Mouse (Mus musculus): ENCODE data around the gene Cyp2ab1. TPM values are rescaled to one million over a fixed set of nuclear protein-coding genes. Genes with fewer than 3 reads are reported as not detected.

Cyp2ab1 gene
- 1 to 10 TPM; 4.7 to 5.0 TPM for total RNA-seq (2023)

GRCm38 (mm10) chr16:20325286-20325685 lies at the start of gene Cyp2ab1:
Gene Cyp2ab1 (minus strand): TSS chr16:20325404.

GRCm38 (mm10) chr16:20301770-20302649 lies 23.2 kb downstream of the Cyp2ab1 start, which contains the start of gene Parl:
Gene Parl (minus strand): TSS chr16:20302387.

Other genes starting within 250 kb of the Cyp2ab1 start
- gene Klhl24, start 227.9 kb downstream of the Cyp2ab1 start, total RNA-seq (2023), result 100 to 1,000 TPM; 106 to 119 TPM
- 10 to 100 TPM; 27.2 to 27.3 TPM for gene Yeats2, start 184.3 kb downstream of the Cyp2ab1 start, total RNA-seq (2023)
- not detected for gene Map6d1, start 84.0 kb downstream of the Cyp2ab1 start, total RNA-seq (2023)
- gene Parl, start 23.0 kb downstream of the Cyp2ab1 start, total RNA-seq (2023), result 10 to 100 TPM; 51.1 to 79.0 TPM
- 10 to 100 TPM; 77.4 to 94.6 TPM for gene Abcc5, start 101.0 kb upstream of the Cyp2ab1 start, total RNA-seq (2023)
- gene Eif2b5, start 173.4 kb upstream of the Cyp2ab1 start, total RNA-seq (2023), result 10 to 100 TPM; 18.3 to 27.1 TPM
- 10 to 100 TPM; 26.6 to 29.9 TPM for gene Dvl3, start 191.6 kb upstream of the Cyp2ab1 start, total RNA-seq (2023)
- gene Ap2m1, start 210.1 kb upstream of the Cyp2ab1 start, total RNA-seq (2023), result 100 to 1,000 TPM; 193 to 201 TPM
- gene Abcf3, start 223.2 kb upstream of the Cyp2ab1 start, total RNA-seq (2023), result 10 to 100 TPM; 41.3 to 50.8 TPM

All from neutrophil, adult 59 days (primary cell).